Mouse (Mus musculus): ENCODE measurements around the gene Uba6. TPM values are rescaled to one million over a fixed set of nuclear protein-coding genes. Genes with fewer than 3 reads are reported as not detected.

The Uba6 gene
- polyA plus RNA-seq, 1 experiment: 1.9 TPM

DNA sequence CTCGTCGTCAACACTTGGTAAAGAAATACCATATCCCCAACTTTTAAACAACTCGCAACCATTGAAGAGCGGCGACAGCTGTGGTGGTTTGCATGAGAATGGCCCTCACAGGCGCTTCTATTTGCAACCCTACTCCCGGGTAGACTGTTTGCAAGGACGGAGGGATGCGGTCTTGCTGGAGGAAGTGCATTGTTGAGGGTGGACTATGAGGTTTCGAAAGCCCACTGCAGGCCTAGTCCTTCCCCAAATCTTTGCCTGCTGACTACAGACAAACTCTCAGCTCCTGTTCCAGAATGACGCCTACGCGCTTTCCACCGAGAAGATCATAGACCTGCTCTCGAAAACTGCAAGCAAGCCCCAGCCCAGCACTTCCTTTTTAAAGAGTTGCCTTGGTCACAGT lies 17.7 kb upstream of the Uba6 start:
- TF ChIP-seq TCF12 (IDR thresholded peaks at IDR 0.05; ENCODE audit: insufficient read depth, poor library complexity, severe bottlenecking) (no peak), E2F4 (IDR thresholded peaks at IDR 0.05; ENCODE audit: insufficient read depth) (no peak), USF1 (IDR thresholded peaks at IDR 0.05; ENCODE audit: low read depth) (no peak), MAX (IDR thresholded peaks at IDR 0.05; ENCODE audit: low read depth) (no peak), POLR2A (IDR thresholded peaks at IDR 0.05; ENCODE audit: insufficient read length, low read depth) (no peak), POLR2AphosphoS2 (IDR thresholded peaks at IDR 0.05; ENCODE audit: insufficient read length, low read depth) (no peak), REST (IDR thresholded peaks at IDR 0.05; ENCODE audit: insufficient read depth, insufficient read length) (no peak), MYOD1 (IDR thresholded peaks at IDR 0.05; ENCODE audit: control insufficient read depth in 1 of 3, insufficient read length in 2 of 3, low read depth in 2 of 3) (no peak), TCF3 (IDR thresholded peaks at IDR 0.05; ENCODE audit: insufficient read length, low read depth) (no peak), MYOG (IDR thresholded peaks at IDR 0.05; ENCODE audit: control insufficient read depth in 1 of 3, insufficient read depth in 1 of 3, insufficient read length in 2 of 3, low read depth in 2 of 3) (no peak), CEBPB (IDR thresholded peaks at IDR 0.05; ENCODE audit: insufficient read depth, poor library complexity, severe bottlenecking) (no peak), SRF (IDR thresholded peaks at IDR 0.05; ENCODE audit: control insufficient read depth, insufficient read length, low read depth) (no peak)
- H3K4me2 ChIP-seq (ENCODE audit: low read depth): no peak overlapping the region
- no peak overlapping the region for H3ac ChIP-seq (ENCODE audit: control insufficient read depth, insufficient read length)
- H3K27me3 ChIP-seq (ENCODE audit: control insufficient read depth, insufficient read depth, insufficient read length): no peaks in the 10 kb centered on the region
- H3K36me3 ChIP-seq (ENCODE audit: control insufficient read depth, insufficient read depth): no peaks in the 10 kb centered on the region
- no peak overlapping the region for H3K4me3 ChIP-seq
- H3K79me2 ChIP-seq (ENCODE audit: control insufficient read depth, insufficient read depth): no peaks in the 10 kb centered on the region

DNA sequence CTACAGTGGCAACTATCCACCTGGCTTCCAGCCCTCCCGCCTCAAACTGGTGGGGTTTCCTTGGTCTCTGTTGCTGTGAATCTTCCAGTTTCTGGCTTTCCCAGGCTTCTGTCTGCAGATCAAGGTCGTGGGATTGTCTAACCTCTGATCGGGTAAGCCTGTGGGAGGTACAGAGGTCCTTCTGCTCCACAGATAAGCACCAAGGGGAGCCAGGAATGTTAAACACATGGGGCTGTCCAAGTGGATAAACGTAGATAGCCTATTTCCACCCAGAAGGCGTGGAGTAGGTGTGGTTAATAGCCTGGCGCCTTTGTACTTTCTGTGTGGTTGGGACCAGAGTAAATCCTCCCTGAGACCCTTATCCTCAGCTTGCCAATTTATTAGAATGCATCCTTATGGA lies 14.8 kb upstream of the Uba6 start:
- Histone ChIP-seq H3ac (ENCODE audit: control insufficient read depth, insufficient read length) (no peak overlapping the region), H3K4me2 (ENCODE audit: low read depth) (no peak overlapping the region), H3K4me3 (no peak overlapping the region), H3K79me2 (ENCODE audit: control insufficient read depth, insufficient read depth) (no peaks in the 10 kb centered on the region), H3K36me3 (ENCODE audit: control insufficient read depth, insufficient read depth) (no peaks in the 10 kb centered on the region), H3K27me3 (ENCODE audit: control insufficient read depth, insufficient read depth, insufficient read length) (no peaks in the 10 kb centered on the region)
- TF ChIP-seq TCF3 (IDR thresholded peaks at IDR 0.05; ENCODE audit: insufficient read length, low read depth) (no peak), POLR2A (IDR thresholded peaks at IDR 0.05; ENCODE audit: insufficient read length, low read depth) (no peak), USF1 (IDR thresholded peaks at IDR 0.05; ENCODE audit: low read depth) (no peak), TCF12 (IDR thresholded peaks at IDR 0.05; ENCODE audit: insufficient read depth, poor library complexity, severe bottlenecking) (no peak), CEBPB (IDR thresholded peaks at IDR 0.05; ENCODE audit: insufficient read depth, poor library complexity, severe bottlenecking) (no peak), REST (IDR thresholded peaks at IDR 0.05; ENCODE audit: insufficient read depth, insufficient read length) (no peak), E2F4 (IDR thresholded peaks at IDR 0.05; ENCODE audit: insufficient read depth) (no peak), MYOG (IDR thresholded peaks at IDR 0.05; ENCODE audit: control insufficient read depth in 1 of 3, insufficient read depth in 1 of 3, insufficient read length in 2 of 3, low read depth in 2 of 3) (no peak), MYOD1 (IDR thresholded peaks at IDR 0.05; ENCODE audit: control insufficient read depth in 1 of 3, insufficient read length in 2 of 3, low read depth in 2 of 3) (no peak), SRF (IDR thresholded peaks at IDR 0.05; ENCODE audit: control insufficient read depth, insufficient read length, low read depth) (no peak), MAX (IDR thresholded peaks at IDR 0.05; ENCODE audit: low read depth) (no peak), POLR2AphosphoS2 (IDR thresholded peaks at IDR 0.05; ENCODE audit: insufficient read length, low read depth) (no peak)

DNA sequence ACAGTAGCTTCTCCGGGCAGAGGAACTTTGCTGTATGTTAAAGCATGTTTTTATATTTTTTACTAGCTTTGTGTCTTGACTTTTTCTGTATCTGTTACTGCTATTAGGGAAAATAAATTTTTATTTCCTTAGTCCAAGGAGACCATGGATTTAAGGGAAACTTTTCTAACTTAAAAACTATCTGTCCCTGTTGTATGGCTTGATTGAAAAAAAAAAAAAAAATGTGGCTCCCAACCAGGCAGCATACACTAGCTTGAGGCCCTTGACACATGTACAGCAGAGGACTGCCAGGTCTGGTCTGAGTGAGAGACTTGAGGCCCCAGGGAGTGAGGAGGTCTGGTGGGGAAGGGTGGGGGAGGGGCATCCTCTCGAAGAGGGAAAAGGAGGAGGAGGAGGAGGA lies 1.2 kb upstream of the Uba6 start:
- Histone ChIP-seq H3ac (ENCODE audit: control insufficient read depth, insufficient read length) (no peak overlapping the region), H3K4me3 (no peak overlapping the region), H3K4me2 (ENCODE audit: low read depth) (no peak overlapping the region), H3K79me2 (ENCODE audit: control insufficient read depth, insufficient read depth) (peaks cover 7% of the 10 kb centered on the region), H3K27me3 (ENCODE audit: control insufficient read depth, insufficient read depth, insufficient read length) (no peaks in the 10 kb centered on the region), H3K36me3 (ENCODE audit: control insufficient read depth, insufficient read depth) (no peaks in the 10 kb centered on the region)
- TF ChIP-seq POLR2AphosphoS2 (IDR thresholded peaks at IDR 0.05; ENCODE audit: insufficient read length, low read depth): no peak
- no peak for TF ChIP-seq USF1 (IDR thresholded peaks at IDR 0.05; ENCODE audit: low read depth)
- TF ChIP-seq REST (IDR thresholded peaks at IDR 0.05; ENCODE audit: insufficient read depth, insufficient read length): no peak
- TF ChIP-seq SRF (IDR thresholded peaks at IDR 0.05; ENCODE audit: control insufficient read depth, insufficient read length, low read depth): no peak
- no peak for TF ChIP-seq MAX (IDR thresholded peaks at IDR 0.05; ENCODE audit: low read depth)
- no peak for TF ChIP-seq MYOG (IDR thresholded peaks at IDR 0.05; ENCODE audit: control insufficient read depth in 1 of 3, insufficient read depth in 1 of 3, insufficient read length in 2 of 3, low read depth in 2 of 3)
- no peak for TF ChIP-seq CEBPB (IDR thresholded peaks at IDR 0.05; ENCODE audit: insufficient read depth, poor library complexity, severe bottlenecking)
- no peak for TF ChIP-seq POLR2A (IDR thresholded peaks at IDR 0.05; ENCODE audit: insufficient read length, low read depth)
- TF ChIP-seq E2F4 (IDR thresholded peaks at IDR 0.05; ENCODE audit: insufficient read depth): no peak
- TF ChIP-seq TCF12 (IDR thresholded peaks at IDR 0.05; ENCODE audit: insufficient read depth, poor library complexity, severe bottlenecking): no peak
- no peak for TF ChIP-seq MYOD1 (IDR thresholded peaks at IDR 0.05; ENCODE audit: control insufficient read depth in 1 of 3, insufficient read length in 2 of 3, low read depth in 2 of 3)
- no peak for TF ChIP-seq TCF3 (IDR thresholded peaks at IDR 0.05; ENCODE audit: insufficient read length, low read depth)

DNA sequence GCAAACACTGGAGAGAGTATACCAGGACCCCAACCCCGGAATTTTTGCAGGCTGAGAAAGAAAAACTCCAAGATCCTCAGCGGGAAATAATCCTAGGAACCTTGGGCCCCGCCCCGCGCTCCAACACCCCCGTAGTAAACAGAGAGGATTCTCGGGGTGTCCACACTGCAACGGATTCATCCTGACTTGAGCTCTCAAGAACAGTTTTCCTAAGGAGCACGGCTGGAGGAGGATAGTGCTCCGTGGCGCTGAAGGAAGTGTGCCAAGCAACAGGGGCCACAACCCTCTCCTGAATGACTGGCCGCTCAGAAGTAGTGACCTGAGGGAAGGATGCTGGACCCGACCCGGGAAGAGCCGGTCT lies 535 bp downstream of the Uba6 start:
- TF ChIP-seq MYOD1 (IDR thresholded peaks at IDR 0.05; ENCODE audit: control insufficient read depth in 1 of 3, insufficient read length in 2 of 3, low read depth in 2 of 3): no peak
- no peak for TF ChIP-seq TCF3 (IDR thresholded peaks at IDR 0.05; ENCODE audit: insufficient read length, low read depth)
- no peak for TF ChIP-seq TCF12 (IDR thresholded peaks at IDR 0.05; ENCODE audit: insufficient read depth, poor library complexity, severe bottlenecking)
- no peak for TF ChIP-seq USF1 (IDR thresholded peaks at IDR 0.05; ENCODE audit: low read depth)
- no peak for TF ChIP-seq SRF (IDR thresholded peaks at IDR 0.05; ENCODE audit: control insufficient read depth, insufficient read length, low read depth)
- TF ChIP-seq MYOG (IDR thresholded peaks at IDR 0.05; ENCODE audit: control insufficient read depth in 1 of 3, insufficient read depth in 1 of 3, insufficient read length in 2 of 3, low read depth in 2 of 3): no peak
- TF ChIP-seq POLR2A (IDR thresholded peaks at IDR 0.05; ENCODE audit: insufficient read length, low read depth): no peak
- TF ChIP-seq MAX (IDR thresholded peaks at IDR 0.05; ENCODE audit: low read depth): no peak
- no peak for TF ChIP-seq REST (IDR thresholded peaks at IDR 0.05; ENCODE audit: insufficient read depth, insufficient read length)
- TF ChIP-seq E2F4 (IDR thresholded peaks at IDR 0.05; ENCODE audit: insufficient read depth): no peak
- no peak for TF ChIP-seq CEBPB (IDR thresholded peaks at IDR 0.05; ENCODE audit: insufficient read depth, poor library complexity, severe bottlenecking)
- TF ChIP-seq POLR2AphosphoS2 (IDR thresholded peaks at IDR 0.05; ENCODE audit: insufficient read length, low read depth): no peak
- Histone ChIP-seq H3K4me3 (peak overlapping the region; percentile 67), H3ac (ENCODE audit: control insufficient read depth, insufficient read length) (peak overlapping the region; percentile 59), H3K36me3 (ENCODE audit: control insufficient read depth, insufficient read depth) (peaks cover under 1% of the 10 kb centered on the region), H3K79me2 (ENCODE audit: control insufficient read depth, insufficient read depth) (peaks cover 7% of the 10 kb centered on the region), H3K27me3 (ENCODE audit: control insufficient read depth, insufficient read depth, insufficient read length) (no peaks in the 10 kb centered on the region), H3K4me2 (ENCODE audit: low read depth) (peak overlapping the region; percentile 89)

Measured in myocyte (in vitro differentiated cells).